Mouse (Mus musculus) kidney, adult 2 months (tissue): ENCODE results near the gene Arl15.

ENCODE experiments used
- CTCF ChIP-seq: fragments of 200-500 bp; conservative IDR thresholded peaks from 2 replicates; pipeline ENCODE4 v1.5.1; 2011; ENCODE audit warnings: low read depth, mild to moderate bottlenecking, control low read depth, low read length, moderate library complexity, mixed read lengths; ENCODE audit not compliant: insufficient read depth, insufficient read length
- POLR2A ChIP-seq: fragments of 200-500 bp; IDR thresholded peaks from one replicate; pipeline ENCODE4 v1.6.1; 2011; ENCODE audit warnings: low read depth, low read length, control low read depth

GRCm38 (mm10) chr13:113865378-113865777 is 71.1 kb downstream of the Arl15 start:
- TF ChIP-seq CTCF (no peak), POLR2A (no peak)
